Mouse (Mus musculus) limb, embryonic 15.5 days (tissue): Measurements from ENCODE around the gene Slc7a1. TPM values are rescaled to one million over a fixed set of nuclear protein-coding genes. Genes with fewer than 3 reads are reported as not detected.
A peak's percentile ranks its signal among the peaks of the same experiment; 100 is the strongest.

Source experiments
- ATAC-seq: fragments of 200-750 bp; cut with Nextera tagmentation; 2 replicates; pipeline ENCODE4 v1.8.0; 2017; ENCODE audit warnings: low read depth, moderate TSS enrichment; ENCODE audit not compliant: insufficient number of reproducible peaks, low FRiP score, low TSS enrichment
- H3K27ac ChIP-seq: fragments of 300-500 bp; sonication (generic); 2 replicates; pipeline ENCODE4 v1.5.1; 2015; ENCODE audit warnings: moderate library complexity, mild to moderate bottlenecking, inconsistent platforms
- H3K27me3 ChIP-seq: fragments of 300-500 bp; sonication (generic); 2 replicates; pipeline ENCODE4 v1.6.1; 2015; ENCODE audit warnings: inconsistent platforms
- H3K36me3 ChIP-seq: fragments of 300-500 bp; sonication (generic); 2 replicates; pipeline ENCODE4 v1.6.1; 2015; ENCODE audit warnings: inconsistent platforms
- H3K4me1 ChIP-seq: fragments of 300-500 bp; sonication (generic); 2 replicates; pipeline ENCODE4 v1.6.1; 2015; ENCODE audit warnings: inconsistent platforms
- H3K4me2 ChIP-seq: fragments of 300-500 bp; sonication (generic); 2 replicates; pipeline ENCODE4 v1.6.1; 2015; ENCODE audit warnings: mild to moderate bottlenecking, inconsistent platforms
- H3K4me3 ChIP-seq: fragments of 300-500 bp; sonication (generic); 2 replicates; pipeline ENCODE4 v1.5.1; 2015; ENCODE audit warnings: mild to moderate bottlenecking, inconsistent platforms
- H3K9ac ChIP-seq: fragments of 300-500 bp; sonication (generic); 2 replicates; pipeline ENCODE4 v1.6.1; 2015; ENCODE audit warnings: inconsistent platforms
- H3K9me3 ChIP-seq: fragments of 300-500 bp; sonication (generic); 2 replicates; pipeline ENCODE4 v1.6.1; 2016; ENCODE audit warnings: inconsistent platforms
- WGBS: fragments of 180-500 bp; shearing (Covaris S2); methylation state at CpG from one replicate; pipeline ENCODE4 v1.1.7; 2015; 5-methylcytosine and 5-hydroxymethylcytosine counted together
- polyA plus RNA-seq: library from polyadenylated mRNA; unstranded; fragments of >200 nt; fragmentation: Nextera tagmentation; extraction: Ambion mirVana; gene quantifications from 2 replicates; pipeline ENCODE4 v1.2.1, GENCODE M21; 2015

Gene Slc7a1
- polyA plus RNA-seq, 1 experiment from 2014 or later = 22.7 TPM

DNA sequence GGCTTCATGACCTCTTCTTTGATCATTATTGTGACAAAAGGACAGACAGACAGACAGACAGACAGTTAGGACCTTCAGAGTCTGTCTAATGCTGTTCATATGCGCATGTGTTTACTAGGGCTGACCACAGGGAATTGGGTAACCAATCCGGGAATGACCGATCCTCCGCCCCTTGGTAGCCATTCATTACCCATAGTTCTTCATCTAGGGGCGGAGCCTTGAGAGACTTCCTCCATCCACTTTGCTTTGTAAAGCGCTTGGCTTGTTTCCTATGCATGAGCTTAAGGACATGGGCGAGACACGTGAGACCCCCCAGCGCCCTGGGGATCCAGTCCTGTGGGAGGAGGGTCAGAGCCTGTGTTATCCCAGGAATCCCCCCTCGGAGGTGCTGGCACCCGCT lies 96.7 kb downstream of the Slc7a1 start:
- no peak for ATAC-seq
- Histone ChIP-seq H3K9ac (no peak overlapping the region), H3K36me3 (no peaks in the 10 kb centered on the region), H3K4me1 (no peaks in the 10 kb centered on the region), H3K9me3 (no peaks in the 10 kb centered on the region), H3K27ac (no peak overlapping the region), H3K4me3 (peak overlapping the region; percentile 18), H3K4me2 (no peak overlapping the region), H3K27me3 (no peaks in the 10 kb centered on the region)
- 83% methylated on average over 11 of the region's 11 CpGs for WGBS

DNA sequence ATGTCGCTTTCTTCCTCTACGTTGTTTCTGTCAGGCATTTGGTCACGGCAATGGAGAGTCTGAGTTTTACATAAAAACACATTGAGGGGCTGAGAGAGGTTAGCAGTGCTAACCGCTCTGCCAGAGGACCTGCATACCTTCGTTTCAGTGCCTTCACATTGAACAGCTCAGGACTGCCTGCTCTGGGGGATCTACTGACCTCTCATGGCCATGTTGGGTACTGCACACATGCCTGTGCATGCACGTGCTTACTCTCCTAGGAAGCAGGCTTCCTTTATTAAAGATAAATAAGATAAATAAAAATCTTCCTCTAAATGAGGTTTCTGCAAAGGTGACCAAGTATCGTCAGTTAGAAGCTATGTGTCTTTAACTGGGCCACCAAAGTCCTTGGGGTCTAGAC lies 106.4 kb downstream of the Slc7a1 start:
- H3K36me3 ChIP-seq = no peaks in the 10 kb centered on the region
- peaks cover 2% of the 10 kb centered on the region; the same call in 1 of the 2 replicates for H3K4me1 ChIP-seq
- H3K27ac ChIP-seq = no peak overlapping the region
- no peak overlapping the region for H3K9ac ChIP-seq
- no peaks in the 10 kb centered on the region for H3K27me3 ChIP-seq
- H3K9me3 ChIP-seq = no peaks in the 10 kb centered on the region
- no peak overlapping the region for H3K4me2 ChIP-seq
- H3K4me3 ChIP-seq = no peak overlapping the region
- WGBS = 79% methylated on average over 7 of the region's 7 CpGs
- no peak for ATAC-seq

DNA sequence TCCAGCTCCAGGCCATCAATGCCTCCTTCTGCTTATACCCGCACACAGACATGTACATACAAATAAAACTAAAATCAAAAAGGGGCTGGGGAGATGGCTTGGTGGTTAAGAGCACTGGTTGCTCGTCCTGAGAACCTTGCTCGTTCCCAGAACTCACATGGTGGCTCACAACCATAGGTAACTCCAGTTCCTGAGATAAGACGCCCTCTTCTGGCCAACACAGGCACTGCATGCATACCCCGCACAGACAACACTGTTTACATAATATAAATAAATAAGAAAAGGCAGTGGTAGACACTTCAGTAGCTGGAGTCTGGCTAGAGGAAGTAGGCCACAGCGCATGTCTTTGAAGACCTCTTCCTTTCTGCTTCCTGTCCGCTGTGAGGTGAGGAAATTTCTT lies 106.8 kb downstream of the Slc7a1 start:
- ATAC-seq = no peak
- Histone ChIP-seq H3K4me1 (peaks cover 2% of the 10 kb centered on the region; the same call in 1 of the 2 replicates), H3K9me3 (no peaks in the 10 kb centered on the region), H3K4me3 (no peak overlapping the region), H3K9ac (no peak overlapping the region), H3K36me3 (no peaks in the 10 kb centered on the region), H3K4me2 (no peak overlapping the region), H3K27me3 (no peaks in the 10 kb centered on the region), H3K27ac (no peak overlapping the region)
- 79% methylated on average over 7 of the region's 7 CpGs for WGBS

DNA sequence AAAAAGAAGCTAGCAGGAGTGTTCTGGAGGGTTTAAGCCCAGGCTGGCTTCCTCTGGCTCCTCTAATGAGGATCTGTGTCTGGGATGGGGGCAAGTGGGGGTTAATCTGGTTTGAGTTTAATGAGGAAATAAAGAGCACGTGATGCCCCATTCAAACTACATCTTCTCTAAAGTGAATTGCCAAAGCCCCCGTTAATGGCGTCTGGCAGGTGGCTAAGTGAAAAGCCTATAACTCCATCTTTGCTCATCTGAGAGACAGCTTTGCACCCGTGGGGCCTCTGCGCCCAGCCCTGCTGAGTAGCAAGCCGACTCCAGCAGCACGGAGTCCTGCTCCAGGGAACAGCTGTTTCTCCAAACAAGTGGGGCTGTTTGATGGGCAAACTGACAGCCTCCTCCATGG lies 109.8 kb downstream of the Slc7a1 start:
- WGBS = 31% methylated on average over 7 of the region's 7 CpGs
- no peak overlapping the region for H3K27ac ChIP-seq
- no peaks in the 10 kb centered on the region for H3K27me3 ChIP-seq
- H3K9ac ChIP-seq = no peak overlapping the region
- H3K4me1 ChIP-seq = peaks cover 2% of the 10 kb centered on the region; the same call in 1 of the 2 replicates
- H3K4me2 ChIP-seq = no peak overlapping the region
- no peak for ATAC-seq
- H3K9me3 ChIP-seq = no peaks in the 10 kb centered on the region
- no peak overlapping the region for H3K4me3 ChIP-seq
- H3K36me3 ChIP-seq = no peaks in the 10 kb centered on the region

DNA sequence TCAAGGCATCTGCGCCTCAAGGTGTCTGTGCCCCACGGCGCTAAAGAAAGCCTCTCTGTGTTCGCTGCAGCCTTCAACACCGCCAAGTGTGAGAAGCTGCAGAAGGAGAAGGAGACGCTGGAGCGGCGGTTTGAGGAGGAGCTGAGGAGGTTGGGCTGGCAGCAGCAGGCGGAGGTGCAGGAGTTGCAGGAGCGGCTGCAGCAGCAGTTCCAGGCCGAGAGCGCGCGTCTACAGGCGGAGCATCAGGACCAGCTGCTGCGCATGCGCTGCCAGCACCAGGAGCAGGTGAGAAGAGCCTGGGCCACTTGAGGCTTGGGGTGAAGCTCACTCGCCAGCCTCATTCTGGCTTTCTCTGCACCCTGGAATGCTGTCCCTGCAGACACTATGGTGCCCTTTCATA lies 110.9 kb downstream of the Slc7a1 start:
- no peaks in the 10 kb centered on the region for H3K9me3 ChIP-seq
- H3K36me3 ChIP-seq = no peaks in the 10 kb centered on the region
- no peak overlapping the region for H3K27ac ChIP-seq
- no peak overlapping the region for H3K4me2 ChIP-seq
- no peaks in the 10 kb centered on the region for H3K27me3 ChIP-seq
- no peak overlapping the region for H3K9ac ChIP-seq
- peaks cover 2% of the 10 kb centered on the region; the same call in 1 of the 2 replicates for H3K4me1 ChIP-seq
- ATAC-seq = no peak
- WGBS = 72% methylated on average over 18 of the region's 18 CpGs
- no peak overlapping the region for H3K4me3 ChIP-seq

DNA sequence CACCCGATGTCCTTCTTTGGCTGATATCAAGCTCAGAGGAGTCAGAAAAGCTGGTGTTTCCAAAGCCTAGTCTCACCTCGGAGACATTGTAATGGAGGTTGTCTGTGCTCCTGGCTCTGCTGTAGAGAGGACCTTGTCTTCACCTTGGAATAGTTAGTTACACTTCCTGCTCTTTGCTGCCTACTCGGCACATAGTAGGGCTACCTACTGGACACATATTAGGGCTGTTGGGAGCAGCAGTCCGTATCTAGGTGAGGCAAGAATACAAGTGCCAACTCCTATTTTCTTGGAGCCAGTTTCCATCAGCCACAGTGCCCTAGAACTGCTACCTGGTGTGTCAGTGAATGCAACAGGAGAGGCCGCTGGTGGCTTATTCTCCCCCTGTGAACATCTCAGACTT lies 112.2 kb downstream of the Slc7a1 start:
- Histone ChIP-seq H3K4me2 (no peak overlapping the region), H3K27ac (no peak overlapping the region), H3K9me3 (no peaks in the 10 kb centered on the region), H3K27me3 (no peaks in the 10 kb centered on the region), H3K36me3 (no peaks in the 10 kb centered on the region), H3K4me1 (peaks cover 2% of the 10 kb centered on the region; the same call in 1 of the 2 replicates), H3K9ac (no peak overlapping the region), H3K4me3 (no peak overlapping the region)
- WGBS = 91% methylated on average over 5 of the region's 5 CpGs
- no peak for ATAC-seq

DNA sequence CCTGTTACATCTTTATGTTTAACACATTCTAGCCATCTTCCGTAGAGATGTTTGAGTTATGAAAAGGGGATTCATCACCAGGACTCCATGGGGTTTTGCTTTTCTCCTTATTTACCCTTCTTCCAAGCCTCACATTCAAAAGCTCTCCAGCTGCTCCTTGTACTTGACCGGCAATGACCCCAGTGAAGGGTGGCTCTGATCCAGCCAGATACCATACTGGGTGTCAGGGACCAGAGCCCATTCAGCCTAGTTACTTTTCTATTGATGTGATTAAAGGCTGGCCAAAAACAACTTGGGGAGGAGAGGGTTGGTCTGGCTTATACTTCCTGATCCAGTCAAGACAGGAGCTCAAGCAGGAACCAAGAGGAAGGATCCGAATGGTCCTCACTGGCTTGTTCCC lies 116.1 kb downstream of the Slc7a1 start:
- no peak overlapping the region for H3K4me2 ChIP-seq
- no peaks in the 10 kb centered on the region for H3K27me3 ChIP-seq
- no peaks in the 10 kb centered on the region for H3K9me3 ChIP-seq
- no peaks in the 10 kb centered on the region for H3K36me3 ChIP-seq
- no peak for ATAC-seq
- H3K4me1 ChIP-seq = 0 out of 2 replicates have a peak, but pooled peaks cover 3% of the 10 kb centered on the region
- 88% methylated on average over 3 of the region's 3 CpGs for WGBS
- H3K4me3 ChIP-seq = no peak overlapping the region
- H3K9ac ChIP-seq = no peak overlapping the region
- no peak overlapping the region for H3K27ac ChIP-seq

DNA sequence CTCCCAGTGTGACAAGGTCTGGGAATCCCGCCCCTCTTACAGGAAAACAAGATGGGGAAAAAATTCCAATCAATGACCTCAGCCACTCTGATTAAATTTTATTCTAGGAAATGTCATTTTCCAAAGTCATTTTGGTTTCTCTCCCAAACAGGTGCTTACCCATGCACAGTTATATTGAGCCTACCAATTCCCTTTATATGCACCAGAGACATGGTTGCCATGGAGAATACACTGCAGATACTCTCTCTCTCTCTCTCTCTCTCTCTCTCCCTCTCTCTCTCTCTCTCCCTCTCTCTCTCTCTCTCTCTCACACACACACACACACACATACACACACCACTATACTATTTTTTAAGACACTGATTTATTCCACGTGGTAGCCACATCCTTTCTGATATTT lies 116.5 kb downstream of the Slc7a1 start:
- Histone ChIP-seq H3K27me3 (no peaks in the 10 kb centered on the region), H3K4me3 (no peak overlapping the region), H3K9me3 (no peaks in the 10 kb centered on the region), H3K9ac (no peak overlapping the region), H3K4me2 (no peak overlapping the region), H3K27ac (no peak overlapping the region), H3K36me3 (no peaks in the 10 kb centered on the region), H3K4me1 (0 out of 2 replicates have a peak, but pooled peaks cover 6% of the 10 kb centered on the region)
- ATAC-seq = no peak
- 78% methylated on average over 2 of the region's 2 CpGs for WGBS

DNA sequence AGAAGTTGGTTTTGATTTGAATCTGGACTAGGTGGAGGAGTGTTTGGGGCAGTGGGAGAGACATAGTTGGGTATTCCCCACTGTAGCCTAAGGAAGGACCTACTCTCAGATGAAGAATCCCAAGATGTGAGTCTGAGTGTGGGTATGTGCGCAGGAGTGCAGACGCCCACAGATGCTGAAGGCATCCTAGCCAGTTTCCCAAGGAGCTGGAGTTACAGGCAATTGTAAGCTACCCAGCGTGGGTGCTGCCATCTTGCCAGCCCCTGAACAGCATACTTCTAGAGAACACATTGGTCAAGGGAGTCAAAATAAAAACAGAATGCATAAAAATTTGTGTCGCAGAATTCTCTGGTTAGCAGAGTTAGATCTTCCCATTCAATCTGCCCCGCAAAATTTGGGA lies 117.1 kb downstream of the Slc7a1 start:
- Histone ChIP-seq H3K27me3 (no peaks in the 10 kb centered on the region), H3K4me1 (0 out of 2 replicates have a peak, but pooled peaks cover 6% of the 10 kb centered on the region), H3K27ac (no peak overlapping the region), H3K4me3 (no peak overlapping the region), H3K36me3 (no peaks in the 10 kb centered on the region), H3K9ac (no peak overlapping the region), H3K4me2 (no peak overlapping the region), H3K9me3 (no peaks in the 10 kb centered on the region)
- ATAC-seq = no peak
- 93% methylated on average over 5 of the region's 5 CpGs for WGBS

DNA sequence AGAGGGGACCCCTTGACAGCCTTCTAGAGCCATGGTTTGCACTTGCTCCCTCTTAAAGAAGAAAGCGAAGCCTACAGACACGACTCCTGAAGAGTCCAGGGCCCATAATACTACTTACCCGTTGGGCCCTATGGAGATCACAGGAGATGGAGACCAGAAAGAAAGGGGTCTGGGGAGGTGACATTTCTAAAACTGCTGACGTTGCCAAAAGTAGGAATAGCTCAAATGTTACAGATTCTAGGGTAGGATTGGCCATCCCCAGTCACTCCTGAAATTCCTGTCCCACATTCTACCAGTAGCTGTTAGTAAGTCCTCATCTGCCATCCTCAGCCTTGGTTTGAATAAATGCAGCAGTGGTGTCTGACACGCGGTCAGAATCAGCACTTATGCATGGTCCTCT lies 117.6 kb downstream of the Slc7a1 start:
- 86% methylated on average over 6 of the region's 6 CpGs for WGBS
- no peak for ATAC-seq
- Histone ChIP-seq H3K27ac (no peak overlapping the region), H3K4me2 (no peak overlapping the region), H3K36me3 (no peaks in the 10 kb centered on the region), H3K9me3 (no peaks in the 10 kb centered on the region), H3K4me3 (no peak overlapping the region), H3K4me1 (0 out of 2 replicates have a peak, but pooled peaks cover 6% of the 10 kb centered on the region), H3K27me3 (no peaks in the 10 kb centered on the region), H3K9ac (no peak overlapping the region)

DNA sequence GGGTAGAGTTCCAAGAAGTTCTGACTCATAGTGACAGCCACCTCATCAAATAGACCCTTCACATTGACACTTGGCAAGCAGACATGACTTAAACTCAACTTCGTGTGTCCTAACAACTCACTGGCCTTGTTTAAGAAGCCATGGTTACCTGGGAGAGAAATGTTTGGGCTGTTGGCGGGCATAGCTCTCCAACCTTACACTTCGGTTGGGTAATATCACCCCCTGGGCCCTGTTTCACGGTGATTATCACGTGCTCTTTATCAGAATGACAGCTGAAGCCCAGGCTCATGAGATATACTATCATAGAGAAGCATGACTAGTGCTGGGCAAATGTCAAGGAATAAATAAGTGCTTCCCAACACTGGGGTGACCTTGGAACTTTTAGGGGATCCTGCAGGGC lies 119.4 kb downstream of the Slc7a1 start:
- Histone ChIP-seq H3K9ac (no peak overlapping the region), H3K27me3 (no peaks in the 10 kb centered on the region), H3K4me2 (no peak overlapping the region), H3K9me3 (no peaks in the 10 kb centered on the region), H3K36me3 (no peaks in the 10 kb centered on the region), H3K4me1 (0 out of 2 replicates have a peak, but pooled peaks cover 6% of the 10 kb centered on the region), H3K27ac (no peak overlapping the region), H3K4me3 (no peak overlapping the region)
- WGBS = 85% methylated on average over 5 of the region's 5 CpGs
- no peak for ATAC-seq

DNA sequence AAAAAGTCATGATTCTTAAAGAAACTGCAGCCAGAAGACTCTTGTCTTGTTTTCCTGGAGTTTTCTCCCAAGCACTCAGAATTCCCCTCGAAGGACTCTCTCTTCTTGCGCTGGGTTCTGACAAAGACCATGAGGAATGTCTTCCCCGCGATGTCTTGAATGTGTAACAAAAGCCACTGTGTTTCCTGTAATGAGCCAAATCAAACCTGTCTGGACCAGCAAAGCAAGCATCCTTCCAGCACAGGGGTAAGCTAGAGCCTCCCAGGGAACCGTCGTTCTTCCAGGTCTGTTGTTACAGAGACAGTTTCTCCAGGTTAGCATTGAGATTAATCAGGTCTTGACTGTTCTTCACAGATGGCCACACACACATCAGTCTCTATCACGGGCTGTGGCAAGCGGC lies 121.5 kb downstream of the Slc7a1 start:
- WGBS = 63% methylated on average over 8 of the region's 8 CpGs
- Histone ChIP-seq H3K27me3 (no peaks in the 10 kb centered on the region), H3K4me2 (no peak overlapping the region), H3K9ac (no peak overlapping the region), H3K27ac (no peak overlapping the region), H3K9me3 (no peaks in the 10 kb centered on the region), H3K4me1 (0 out of 2 replicates have a peak, but pooled peaks cover 6% of the 10 kb centered on the region), H3K36me3 (no peaks in the 10 kb centered on the region), H3K4me3 (no peak overlapping the region)
- ATAC-seq = no peak
